Mouse (Mus musculus) adrenal gland, adult (tissue): Measurements from ENCODE around the gene Cmc2.

ENCODE experiments used
- DNase-seq, 2 experiments: peaks; one replicate each; pipeline ENCODE4 v3.0.0; 2022 to 2023; ENCODE audit warnings: low spot score in 1 of 2; ENCODE audit not compliant: inconsistent age in 2 of 2

The Cmc2 gene

GRCm38 (mm10) chr8:116921005-116921336 lies 284 bp downstream of the Cmc2 start:
- peak in 1 of 2 experiments; percentile 86 for DNase-seq

- no peak for DNase-seq
Measured at GRCm38 (mm10) chr8:116905836-116906235, 15.4 kb downstream of the Cmc2 start.

GRCm38 (mm10) chr8:116905252-116905651 lies 16.0 kb downstream of the Cmc2 start:
- DNase-seq = no peak

- peak; percentile 73 to 85 for DNase-seq
Measured at GRCm38 (mm10) chr8:116904736-116905135, 16.5 kb downstream of the Cmc2 start.

- no peak for DNase-seq
Measured at GRCm38 (mm10) chr8:116895521-116895920, 25.7 kb downstream of the Cmc2 start.

- DNase-seq = no peak
Measured at GRCm38 (mm10) chr8:116893938-116894337, 27.3 kb downstream of the Cmc2 start.

GRCm38 (mm10) chr8:116892636-116893035 lies 28.6 kb downstream of the Cmc2 start:
- no peak for DNase-seq

GRCm38 (mm10) chr8:116892130-116892529 lies 29.1 kb downstream of the Cmc2 start:
- DNase-seq = no peak

GRCm38 (mm10) chr8:116891446-116891845 lies 29.8 kb downstream of the Cmc2 start:
- peak; percentile 63 to 68 for DNase-seq

GRCm38 (mm10) chr8:116887813-116888212 lies 33.4 kb downstream of the Cmc2 start:
- DNase-seq = no peak

- no peak for DNase-seq
Measured at GRCm38 (mm10) chr8:116881396-116881795, 39.9 kb downstream of the Cmc2 start.

- no peak for DNase-seq
Measured at GRCm38 (mm10) chr8:116875798-116876450, 45.3 kb downstream of the Cmc2 start.

- peak in 1 of 2 experiments; percentile 59 for DNase-seq
Measured at GRCm38 (mm10) chr8:116873986-116874385, 47.3 kb downstream of the Cmc2 start.

- peak in 1 of 2 experiments; percentile 34 for DNase-seq
Measured at GRCm38 (mm10) chr8:116873586-116873985, 47.7 kb downstream of the Cmc2 start.

- DNase-seq = peak in 1 of 2 experiments; percentile 64
Measured at GRCm38 (mm10) chr8:116872761-116873342, 48.4 kb downstream of the Cmc2 start.

- DNase-seq = peak; percentile 47 to 79
Measured at GRCm38 (mm10) chr8:116868699-116869098, 52.6 kb downstream of the Cmc2 start.

- peak; percentile 33 to 64 for DNase-seq
Measured at GRCm38 (mm10) chr8:116867321-116867720, 53.9 kb downstream of the Cmc2 start.

- peak; percentile 52 to 74 for DNase-seq
Measured at GRCm38 (mm10) chr8:116866118-116866903, 54.9 kb downstream of the Cmc2 start.

- DNase-seq = no peak
Measured at GRCm38 (mm10) chr8:116864514-116864913, 56.7 kb downstream of the Cmc2 start.

GRCm38 (mm10) chr8:116864022-116864387 lies 57.2 kb downstream of the Cmc2 start:
- DNase-seq = no peak

GRCm38 (mm10) chr8:116863357-116864021 lies 57.8 kb downstream of the Cmc2 start:
- DNase-seq = peak; percentile 79 to 87

- DNase-seq = no peak
Measured at GRCm38 (mm10) chr8:116862191-116862590, 59.1 kb downstream of the Cmc2 start.
